Mouse (Mus musculus): ENCODE measurements around the gene Hic2.
A peak's percentile ranks its signal among the peaks of the same experiment; 100 is the strongest.

GRCm38 (mm10) chr16:17204990-17205389 is 28.4 kb upstream of the Hic2 start:
- TF ChIP-seq POLR2A (IDR thresholded peaks at IDR 0.05; ENCODE audit: insufficient read depth, low read depth, low read length): no peak
- TF ChIP-seq CTCF (IDR thresholded peaks at IDR 0.05): peak; percentile 67
- TF ChIP-seq EP300 (IDR thresholded peaks at IDR 0.05; ENCODE audit: insufficient read depth, low read depth, low read length): no peak
